Mouse (Mus musculus) activated CD4-positive, CD25-positive, alpha-beta regulatory T cell, adult 4 months (primary cell): Measurements from ENCODE around the gene Aven. TPM values are rescaled to one million over a fixed set of nuclear protein-coding genes. Genes with fewer than 3 reads are reported as not detected.

Experiments
- ATAC-seq: one replicate; pipeline ENCODE4 v1.8.0; 2017
- polyA plus RNA-seq, 2 experiments: library from polyadenylated mRNA; unstranded; fragments of 100-300 nt; shearing (Covaris generic); gene quantifications; one replicate each; pipeline ENCODE4 v1.2.1; 2017

Gene Aven
- polyA plus RNA-seq, 2 experiments from 2014 or later, result 12.1 to 13.0 TPM

GRCm38 (mm10) chr2:112676175-112676574 is 183.4 kb downstream of the Aven start:
- ATAC-seq, result no peak

- peak; percentile 43 for ATAC-seq
Observed at GRCm38 (mm10) chr2:112676721-112677120, 184.0 kb downstream of the Aven start.

- no peak for ATAC-seq
Observed at GRCm38 (mm10) chr2:112677246-112677645, 184.5 kb downstream of the Aven start.

GRCm38 (mm10) chr2:112681817-112682216 is 189.1 kb downstream of the Aven start:
- ATAC-seq, result no peak

Other genes starting within 250 kb of the Aven start
- gene Nutm1, start 233.7 kb upstream of the Aven start, polyA plus RNA-seq, result not detected
- gene Nop10, start 231.0 kb upstream of the Aven start, polyA plus RNA-seq, result 100 to 1,000 TPM; 171 to 211 TPM
- 10 to 100 TPM; 47.9 to 48.7 TPM for gene Slc12a6, start 227.1 kb upstream of the Aven start, polyA plus RNA-seq
- gene Gm21985, start 226.7 kb upstream of the Aven start, polyA plus RNA-seq, result not detected
- 10 to 100 TPM; 76.4 to 79.2 TPM for gene Emc4, start 124.9 kb upstream of the Aven start, polyA plus RNA-seq
- gene Katnbl1, start 113.8 kb upstream of the Aven start, polyA plus RNA-seq, result 10 to 100 TPM; 21.4 to 21.7 TPM
- gene Emc7, start 38.0 kb upstream of the Aven start, polyA plus RNA-seq, result 10 to 100 TPM; 11.5 to 14.5 TPM
- not detected for gene Chrm5, start 12.2 kb upstream of the Aven start, polyA plus RNA-seq